Mouse (Mus musculus): Measurements from ENCODE around the gene Slc39a11. TPM values are rescaled to one million over a fixed set of nuclear protein-coding genes. Genes with fewer than 3 reads are reported as not detected.
A peak's percentile ranks its signal among the peaks of the same experiment; 100 is the strongest.

Slc39a11 gene
- total and polyA plus RNA-seq, 3 experiments: 43.2 to 54.4 (median 51.0) TPM

- no peak for DNase-seq (ENCODE audit: extremely low read depth)
- Histone ChIP-seq H3K79me2 (replicated peaks; ENCODE audit: control insufficient read depth, extremely low read depth, insufficient read depth, poor library complexity, severe bottlenecking) (no peaks in the 10 kb centered on the region), H3K27ac (ENCODE audit: insufficient read depth, low read depth) (no peak overlapping the region), H3K4me1 (ENCODE audit: control insufficient read depth in 1 of 2, insufficient read depth in 2 of 2) (peaks cover 0 to 33% of the 10 kb centered on the region in 2 experiments; a peak in 2 of 4 replicates), H3K27me3 (replicated peaks) (no peaks in the 10 kb centered on the region), H3K4me2 (ENCODE audit: insufficient read depth, low read depth, poor library complexity, severe bottlenecking) (no peak overlapping the region), H3K36me3 (replicated peaks in 1 of 2; ENCODE audit: control insufficient read depth in 1 of 2, insufficient read depth in 1 of 2, low read length in 1 of 2) (peaks cover 4 to 38% of the 10 kb centered on the region in 2 experiments), H3K9me3 (replicated peaks; ENCODE audit: low read length) (peaks cover 4% of the 10 kb centered on the region), H3K4me3 (replicated peaks in 1 of 3; ENCODE audit: low read depth in 2 of 3, low read length in 2 of 3, poor library complexity in 1 of 3) (no peak overlapping the region), H3K9ac (ENCODE audit: insufficient read depth, low read depth) (no peak overlapping the region)
- no peak for TF ChIP-seq ZC3H11A (IDR thresholded peaks at IDR 0.05; ENCODE audit: low read depth, low read length)
- TF ChIP-seq ETS1 (conservative IDR thresholded peaks at IDR 0.05; ENCODE audit: low read depth, low read length): no peak
- no peak for TF ChIP-seq MAZ (IDR thresholded peaks at IDR 0.05; ENCODE audit: low read depth, low read length)
- TF ChIP-seq MAX (IDR thresholded peaks at IDR 0.05; ENCODE audit: low read length): no peak
- TF ChIP-seq EP300 (IDR thresholded peaks at IDR 0.05; ENCODE audit: low read length): no peak
- no peak for TF ChIP-seq KAT2A (IDR thresholded peaks at IDR 0.05; ENCODE audit: insufficient replicate concordance, low read length)
- no peak for TF ChIP-seq POLR2AphosphoS2 (IDR thresholded peaks at IDR 0.05; ENCODE audit: low read depth, low read length)
- no peak for TF ChIP-seq BHLHE40 (IDR thresholded peaks at IDR 0.05; ENCODE audit: low read depth, low read length)
- TF ChIP-seq GABPA (IDR thresholded peaks at IDR 0.05; ENCODE audit: insufficient replicate concordance, low read depth, low read length): no peak
- TF ChIP-seq ZKSCAN1 (IDR thresholded peaks at IDR 0.05; ENCODE audit: borderline replicate concordance, low read depth, low read length): no peak
- no peak for TF ChIP-seq UBTF (IDR thresholded peaks at IDR 0.05; ENCODE audit: low read depth, low read length)
- no peak; the same call in 1 of the 2 replicates for TF ChIP-seq RAD21 (IDR thresholded peaks at IDR 0.05; ENCODE audit: low read depth, low read length)
- no peak for TF ChIP-seq MAFK (IDR thresholded peaks at IDR 0.05; ENCODE audit: insufficient replicate concordance, low read length)
- dilution Hi-C loops (cut with MboI; ENCODE audit: extremely low pct_ligation_motif_present, extremely low pct_unique_long_range_greater_than_20kb, low sequenced_read_pairs): no loop called here
- in situ Hi-C loops (cut with MboI; ENCODE audit: low pct_ligation_motif_present, low pct_unique_long_range_greater_than_20kb, low sequenced_read_pairs): no loop called here
These were observed 211.0 kb downstream of the Slc39a11 start for GRCm38 (mm10) chr11:113438915-113439314.

- Histone ChIP-seq H3K4me3 (replicated peaks in 1 of 3; ENCODE audit: low read depth in 2 of 3, low read length in 2 of 3, poor library complexity in 1 of 3) (no peak overlapping the region), H3K79me2 (replicated peaks; ENCODE audit: control insufficient read depth, extremely low read depth, insufficient read depth, poor library complexity, severe bottlenecking) (no peaks in the 10 kb centered on the region), H3K4me1 (ENCODE audit: control insufficient read depth in 1 of 2, insufficient read depth in 2 of 2) (peaks cover 0 to 26% of the 10 kb centered on the region in 2 experiments; a peak in 2 of 4 replicates), H3K9ac (ENCODE audit: insufficient read depth, low read depth) (no peak overlapping the region), H3K4me2 (ENCODE audit: insufficient read depth, low read depth, poor library complexity, severe bottlenecking) (no peak overlapping the region), H3K27ac (ENCODE audit: insufficient read depth, low read depth) (no peak overlapping the region), H3K27me3 (replicated peaks) (no peaks in the 10 kb centered on the region), H3K36me3 (replicated peaks in 1 of 2; ENCODE audit: control insufficient read depth in 1 of 2, insufficient read depth in 1 of 2, low read length in 1 of 2) (peaks cover 7 to 47% of the 10 kb centered on the region in 2 experiments), H3K9me3 (replicated peaks; ENCODE audit: low read length) (peaks cover 4% of the 10 kb centered on the region)
- in situ Hi-C loops (cut with MboI; ENCODE audit: low pct_ligation_motif_present, low pct_unique_long_range_greater_than_20kb, low sequenced_read_pairs): no loop called here
- dilution Hi-C loops (cut with MboI; ENCODE audit: extremely low pct_ligation_motif_present, extremely low pct_unique_long_range_greater_than_20kb, low sequenced_read_pairs): no loop called here
- peak; percentile 61 for DNase-seq (ENCODE audit: extremely low read depth)
- TF ChIP-seq TBP (conservative IDR thresholded peaks at IDR 0.05; ENCODE audit: low read depth, low read length) (no peak), CHD1 (IDR thresholded peaks at IDR 0.05; ENCODE audit: low read depth, low read length) (no peak), MAZ (IDR thresholded peaks at IDR 0.05; ENCODE audit: low read depth, low read length) (no peak), ETS1 (conservative IDR thresholded peaks at IDR 0.05; ENCODE audit: low read depth, low read length) (no peak), ZNF384 (IDR thresholded peaks at IDR 0.05; ENCODE audit: low read depth, low read length) (no peak), CTCF (conservative IDR thresholded peaks at IDR 0.05 in 1 of 2, IDR thresholded peaks at IDR 0.05 in 1 of 2; ENCODE audit: low read depth in 2 of 2, low read length in 2 of 2) (no peak), SIN3A (IDR thresholded peaks at IDR 0.05; ENCODE audit: low read length) (no peak), BHLHE40 (IDR thresholded peaks at IDR 0.05; ENCODE audit: low read depth, low read length) (no peak), POLR2AphosphoS2 (IDR thresholded peaks at IDR 0.05; ENCODE audit: low read depth, low read length) (no peak)
These were observed 212.5 kb downstream of the Slc39a11 start for GRCm38 (mm10) chr11:113437357-113437756.

Data from CH12.LX (cell line).